Mouse (Mus musculus): Measurements from ENCODE around the gene Fggy. TPM values are rescaled to one million over a fixed set of nuclear protein-coding genes. Genes with fewer than 3 reads are reported as not detected.

Fggy gene
- polyA plus RNA-seq, 1 experiment: 0.08 TPM

- TF ChIP-seq GATA1 (IDR thresholded peaks at IDR 0.05; ENCODE audit: low read length): no peak
Observed at GRCm38 (mm10) chr4:95636937-95637749, 79.8 kb downstream of the Fggy start.

GRCm38 (mm10) chr4:95638063-95638462 is 80.8 kb downstream of the Fggy start:
- no peak for TF ChIP-seq GATA1 (IDR thresholded peaks at IDR 0.05; ENCODE audit: low read length)

GRCm38 (mm10) chr4:95640831-95641230 is 83.5 kb downstream of the Fggy start:
- no peak for TF ChIP-seq GATA1 (IDR thresholded peaks at IDR 0.05; ENCODE audit: low read length)

GRCm38 (mm10) chr4:95644048-95644447 is 86.7 kb downstream of the Fggy start:
- no peak for TF ChIP-seq GATA1 (IDR thresholded peaks at IDR 0.05; ENCODE audit: low read length)

- TF ChIP-seq GATA1 (IDR thresholded peaks at IDR 0.05; ENCODE audit: low read length): no peak
Observed at GRCm38 (mm10) chr4:95648801-95649551, 91.7 kb downstream of the Fggy start.

- TF ChIP-seq GATA1 (IDR thresholded peaks at IDR 0.05; ENCODE audit: low read length): no peak
Observed at GRCm38 (mm10) chr4:95649552-95649905, 92.2 kb downstream of the Fggy start.

- no peak for TF ChIP-seq GATA1 (IDR thresholded peaks at IDR 0.05; ENCODE audit: low read length)
Observed at GRCm38 (mm10) chr4:95649980-95650379, 92.7 kb downstream of the Fggy start.

GRCm38 (mm10) chr4:95652044-95652443 is 94.7 kb downstream of the Fggy start:
- no peak for TF ChIP-seq GATA1 (IDR thresholded peaks at IDR 0.05; ENCODE audit: low read length)

- TF ChIP-seq GATA1 (IDR thresholded peaks at IDR 0.05; ENCODE audit: low read length): no peak
Observed at GRCm38 (mm10) chr4:95653296-95653912, 96.1 kb downstream of the Fggy start.

- no peak for TF ChIP-seq GATA1 (IDR thresholded peaks at IDR 0.05; ENCODE audit: low read length)
Observed at GRCm38 (mm10) chr4:95653913-95654301, 96.6 kb downstream of the Fggy start.

- no peak for TF ChIP-seq GATA1 (IDR thresholded peaks at IDR 0.05; ENCODE audit: low read length)
Observed at GRCm38 (mm10) chr4:95659024-95659423, 101.7 kb downstream of the Fggy start.

- no peak for TF ChIP-seq GATA1 (IDR thresholded peaks at IDR 0.05; ENCODE audit: low read length)
Observed at GRCm38 (mm10) chr4:95663596-95663995, 106.3 kb downstream of the Fggy start.

- TF ChIP-seq GATA1 (IDR thresholded peaks at IDR 0.05; ENCODE audit: low read length): no peak
Observed at GRCm38 (mm10) chr4:95664327-95664726, 107.0 kb downstream of the Fggy start.

- TF ChIP-seq GATA1 (IDR thresholded peaks at IDR 0.05; ENCODE audit: low read length): no peak
Observed at GRCm38 (mm10) chr4:95666284-95666889, 109.1 kb downstream of the Fggy start.

GRCm38 (mm10) chr4:95666896-95667295 is 109.6 kb downstream of the Fggy start:
- no peak for TF ChIP-seq GATA1 (IDR thresholded peaks at IDR 0.05; ENCODE audit: low read length)

GRCm38 (mm10) chr4:95667595-95667994 is 110.3 kb downstream of the Fggy start:
- TF ChIP-seq GATA1 (IDR thresholded peaks at IDR 0.05; ENCODE audit: low read length): no peak
